In genomic region chr16:8686871-8687535, GRCm38 (mm10) we compare ENCODE assay signal across 9 mouse cellular contexts. TPM values are rescaled to one million over a fixed set of nuclear protein-coding genes. Genes with fewer than 3 reads are reported as not detected.
A peak's percentile ranks its signal among the peaks of the same experiment; 100 is the strongest.
DNase-seq lines count a peak whose midpoint lies in the region; ATAC-seq and TF ChIP-seq lines count a peak whose summit lies in the region.
"Had no signal": no experiment of that assay in that cellular context is flagged by ENCODE, and none has a peak within 500 bp of the region (broad histone marks: within the 10 kb centered on the region; RNA-seq: fewer than 3 reads in every experiment).

No protein-coding gene starts in this region.

- no peak for TF ChIP-seq CTCF in gastrocnemius, adult 2 months (IDR thresholded peaks at IDR 0.05)
- TF ChIP-seq CTCF in MEL (IDR thresholded peaks at IDR 0.05 in 2 of 3, conservative IDR thresholded peaks at IDR 0.05 in 1 of 3; ENCODE audit: control insufficient read depth in 1 of 3, insufficient read depth in 1 of 3, low read depth in 2 of 3, low read length in 3 of 3, poor library complexity in 1 of 3, severe bottlenecking in 1 of 3), result no peak

- peaks cover 7 to 11% of the 10 kb centered on the region in 2 experiments; a peak in 3 of 4 replicates for H3K36me3 ChIP-seq in MEL (ENCODE audit: control insufficient read depth in 1 of 2, insufficient read depth in 2 of 2, low read length in 2 of 2)
- peaks cover 44% of the 10 kb centered on the region for H3K36me3 ChIP-seq in heart, embryonic 14.5 days (ENCODE audit: control insufficient read depth, insufficient read depth, low read length)

- H3K27me3 ChIP-seq in MEL (ENCODE audit: control insufficient read depth in 1 of 2, insufficient read depth in 2 of 2, low read length in 2 of 2), result no peaks in the 10 kb centered on the region
- H3K27me3 ChIP-seq in heart, embryonic 14.5 days (ENCODE audit: control insufficient read depth, insufficient read depth, low read length), result no peaks in the 10 kb centered on the region

- 48% methylated on average over 11 of the region's 11 CpGs for WGBS in heart, embryonic 14.5 days

- TF ChIP-seq EP300 in MEL (IDR thresholded peaks at IDR 0.05; ENCODE audit: low read depth in 1 of 2, low read length in 2 of 2), result peak; percentile 75 to 89

- peaks cover 0 to 16% of the 10 kb centered on the region in 2 experiments; a peak in 2 of 4 replicates for H3K4me1 ChIP-seq in MEL (ENCODE audit: control insufficient read depth in 1 of 2, insufficient read depth in 2 of 2, low read length in 2 of 2)
- H3K4me1 ChIP-seq in heart, embryonic 14.5 days (ENCODE audit: control insufficient read depth in 2 of 2, insufficient read depth in 2 of 2, low read length in 2 of 2), result peaks cover 5 to 9% of the 10 kb centered on the region in 2 experiments; a peak in 3 of 4 replicates

- no peak overlapping the region for H3K4me2 ChIP-seq in heart, embryonic 14.5 days (ENCODE audit: low read length)

- H3K9ac ChIP-seq in MEL (ENCODE audit: control insufficient read depth, low read depth, low read length, poor library complexity, severe bottlenecking), result peak overlapping the region; percentile 38
- peak overlapping the region; percentile 27; the same call in 1 of the 2 replicates for H3K9ac ChIP-seq in heart, embryonic 14.5 days (ENCODE audit: low read length)

- H3K79me2 ChIP-seq in MEL (ENCODE audit: control insufficient read depth, insufficient read depth, low read length, poor library complexity), result no peaks in the 10 kb centered on the region

- H3K4me3 ChIP-seq in gastrocnemius, adult 2 months, result no peak overlapping the region
- H3K4me3 ChIP-seq in MEL (ENCODE audit: control insufficient read depth in 1 of 2, insufficient read depth in 1 of 2, low read depth in 2 of 2, low read length in 2 of 2), result no peak overlapping the region
- no peak overlapping the region for H3K4me3 ChIP-seq in heart, embryonic 14.5 days (ENCODE audit: control insufficient read depth in 1 of 2, insufficient read depth in 1 of 2, low read depth in 1 of 2, low read length in 2 of 2)

- intact Hi-C loops in gastrocnemius, adult 2 months (cut with DNase I), result loop anchor here (1.0 kb wide), 2 partner anchors 82 to 182 kb away; no protein-coding TSS in a partner anchor

- TF ChIP-seq POLR2A in MEL (IDR thresholded peaks at IDR 0.05; ENCODE audit: control insufficient read depth in 1 of 2, insufficient read depth in 1 of 2, low read depth in 1 of 2, low read length in 2 of 2, poor library complexity in 1 of 2), result peak in 1 of 2 experiments; percentile 12; a peak in 1 of 4 replicates

- no peaks in the 10 kb centered on the region for H3K9me3 ChIP-seq in MEL (replicated peaks; ENCODE audit: insufficient read depth, low read length)
- H3K9me3 ChIP-seq in heart, embryonic 14.5 days (ENCODE audit: control insufficient read depth, low read length), result no peaks in the 10 kb centered on the region

- ATAC-seq in heart, embryonic 14.5 days (ENCODE audit: insufficient number of reproducible peaks, insufficient read depth, low FRiP score, low read depth), result peak; percentile 8; the same call in 1 of the 2 replicates
- ATAC-seq in megakaryocyte, adult 5-6 weeks (ENCODE audit: poor library complexity, severe bottlenecking), result peak; percentile 43
- ATAC-seq in activated CD4-positive, CD25-positive, alpha-beta regulatory T cell, adult 4 months, result no peak

- no peak overlapping the region for H3K27ac ChIP-seq in gastrocnemius, adult 2 months
- H3K27ac ChIP-seq in MEL (ENCODE audit: control insufficient read depth, low read depth, low read length), result peak overlapping the region; percentile 51
- H3K27ac ChIP-seq in heart, embryonic 14.5 days (replicated peaks in 1 of 2; ENCODE audit: control insufficient read depth in 1 of 2, insufficient read depth in 1 of 2, low read depth in 2 of 2, low read length in 2 of 2), result no peak overlapping the region

- TF ChIP-seq RAD21 in MEL (IDR thresholded peaks at IDR 0.05; ENCODE audit: low read depth, low read length), result no peak

- DNase-seq in gastrocnemius, adult 2 months, result peak; percentile 46
- DNase-seq in gastrocnemius, postnatal 10 days, result no peak
- peak; percentile 74 for DNase-seq in MEL (ENCODE audit: low read depth, low spot score)
- DNase-seq in right cerebral cortex, postnatal 4 days, result no peak
- DNase-seq in embryo, embryonic 11 days, result no peak

TF ChIP-seq in MEL, 35 proteins besides CTCF, POLR2A, EP300 and RAD21 (continues in another document):
- TF ChIP-seq E2F4 (IDR thresholded peaks at IDR 0.05; ENCODE audit: borderline replicate concordance, low read depth, low read length) (no peak), GABPA (IDR thresholded peaks at IDR 0.05; ENCODE audit: low read depth, low read length) (no peak), NRF1 (IDR thresholded peaks at IDR 0.05; ENCODE audit: insufficient read depth, low read depth, low read length, poor library complexity, severe bottlenecking) (no peak), TCF12 (IDR thresholded peaks at IDR 0.05; ENCODE audit: low read depth, low read length) (peak; percentile 91), SIN3A (IDR thresholded peaks at IDR 0.05; ENCODE audit: low read length) (peak; percentile 58), GATA1 (IDR thresholded peaks at IDR 0.05; ENCODE audit: low read depth, low read length) (peak; percentile 84), USF1 (IDR thresholded peaks at IDR 0.05; ENCODE audit: low read depth, low read length) (no peak), SMC3 (IDR thresholded peaks at IDR 0.05; ENCODE audit: low read depth, low read length) (no peak), JUND (IDR thresholded peaks at IDR 0.05; ENCODE audit: low read depth, low read length) (no peak), MXI1 (IDR thresholded peaks at IDR 0.05; ENCODE audit: low read depth, low read length) (peak; percentile 30; the same call in 1 of the 2 replicates), ZC3H11A (IDR thresholded peaks at IDR 0.05; ENCODE audit: low read depth, low read length) (no peak), POLR2AphosphoS5 (IDR thresholded peaks at IDR 0.05; ENCODE audit: borderline replicate concordance, low read depth, low read length) (no peak), ZNF384 (IDR thresholded peaks at IDR 0.05; ENCODE audit: low read depth, low read length) (no peak), ETS1 (IDR thresholded peaks at IDR 0.05; ENCODE audit: low read depth, low read length) (peak; percentile 53; the same call in 1 of the 2 replicates), MAZ (IDR thresholded peaks at IDR 0.05; ENCODE audit: low read depth, low read length) (peak; percentile 33; the same call in 1 of the 2 replicates), MEF2A (IDR thresholded peaks at IDR 0.05; ENCODE audit: extremely low read depth, insufficient replicate concordance, low read depth, low read length, poor library complexity, severe bottlenecking) (no peak), MAFK (IDR thresholded peaks at IDR 0.05; ENCODE audit: borderline replicate concordance, low read depth, low read length) (no peak), HCFC1 (IDR thresholded peaks at IDR 0.05; ENCODE audit: low read depth, low read length) (no peak), MAX (IDR thresholded peaks at IDR 0.05; ENCODE audit: low read length) (no peak), ZKSCAN1 (IDR thresholded peaks at IDR 0.05; ENCODE audit: low read depth, low read length) (no peak), NELFE (IDR thresholded peaks at IDR 0.05; ENCODE audit: low read depth, low read length) (no peak), MYC (IDR thresholded peaks at IDR 0.05; ENCODE audit: low read depth, low read length) (no peak)

RNA-seq across cellular contexts. Expression of gene Gm5767, which starts 6.4 kb away (rescaled TPM):
- total RNA-seq in gastrocnemius, adult 2 months (2021), result not detected
- total RNA-seq in gastrocnemius, postnatal 10 days (2021), result not detected
- not detected in 2 replicates for total RNA-seq in MEL (2012; rRNA removed)
- not detected for polyA plus RNA-seq in MEL (2012; ENCODE audit: insufficient read depth in 1 of 2, insufficient read length in 2 of 2, low read depth in 1 of 2, low replicate concordance in 2 of 2, missing spikeins in 1 of 2)
- polyA plus RNA-seq in heart, embryonic 14.5 days (2014; fragmentation: Nextera tagmentation; extraction: Ambion mirVana), result not detected in 2 replicates
- total RNA-seq in megakaryocyte, adult 5-6 weeks (2015), result not detected in 2 replicates
- total RNA-seq in megakaryocyte, adult 5-6 weeks (2017), result not detected in 2 replicates
- polyA plus RNA-seq in activated CD4-positive, CD25-positive, alpha-beta regulatory T cell, adult 4 months (2017; shearing (Covaris generic)), result not detected
- polyA plus RNA-seq: neural tube, embryonic 14.5 days had no signal

RNA-seq across cellular contexts. Expression of gene Carhsp1, which starts 15.0 kb away (rescaled TPM):
- total RNA-seq in gastrocnemius, adult 2 months (2021), result 1 to 10 TPM; 5.8 to 8.7 TPM
- 10 to 100 TPM; 22.3 to 25.9 TPM for total RNA-seq in gastrocnemius, postnatal 10 days (2021)
- total RNA-seq in MEL (2012; rRNA removed), result 19.5 and 21.4 TPM in 2 replicates
- polyA plus RNA-seq in MEL (2012; ENCODE audit: insufficient read depth in 1 of 2, insufficient read length in 2 of 2, low read depth in 1 of 2, low replicate concordance in 2 of 2, missing spikeins in 1 of 2), result 10 to 100 TPM in 1 of 2 experiments, not detected in 1; 28.0 TPM
- polyA plus RNA-seq in heart, embryonic 14.5 days (2014; fragmentation: Nextera tagmentation; extraction: Ambion mirVana), result 26.0 and 31.3 TPM in 2 replicates
- total RNA-seq in megakaryocyte, adult 5-6 weeks (2015), result 18.1 and 21.9 TPM in 2 replicates
- total RNA-seq in megakaryocyte, adult 5-6 weeks (2017), result 27.1 and 29.6 TPM in 2 replicates
- 10 to 100 TPM; 25.6 to 32.1 TPM for polyA plus RNA-seq in activated CD4-positive, CD25-positive, alpha-beta regulatory T cell, adult 4 months (2017; shearing (Covaris generic))

RNA-seq across cellular contexts. Expression of gene Tmem186, which starts 49.5 kb away (rescaled TPM):
- 10 to 100 TPM; 12.4 to 12.9 TPM for total RNA-seq in gastrocnemius, adult 2 months (2021)
- 1 to 10 TPM; 8.6 to 9.2 TPM for total RNA-seq in gastrocnemius, postnatal 10 days (2021)
- total RNA-seq in MEL (2012; rRNA removed), result 18.4 and 22.5 TPM in 2 replicates
- polyA plus RNA-seq in MEL (2012; ENCODE audit: insufficient read depth in 1 of 2, insufficient read length in 2 of 2, low read depth in 1 of 2, low replicate concordance in 2 of 2, missing spikeins in 1 of 2), result 10 to 100 TPM; 18.9 to 99.9 TPM
- polyA plus RNA-seq in heart, embryonic 14.5 days (2014; fragmentation: Nextera tagmentation; extraction: Ambion mirVana), result 12.9 and 13.8 TPM in 2 replicates
- 4.2 and 4.7 TPM in 2 replicates for total RNA-seq in megakaryocyte, adult 5-6 weeks (2015)
- 6.6 and 8.0 TPM in 2 replicates for total RNA-seq in megakaryocyte, adult 5-6 weeks (2017)
- polyA plus RNA-seq in activated CD4-positive, CD25-positive, alpha-beta regulatory T cell, adult 4 months (2017; shearing (Covaris generic)), result 10 to 100 TPM; 12.0 to 12.2 TPM

RNA-seq across cellular contexts. Expression of gene Pmm2, which starts 49.5 kb away (rescaled TPM):
- total RNA-seq in gastrocnemius, adult 2 months (2021), result 10 to 100 TPM; 14.9 to 24.0 TPM
- total RNA-seq in gastrocnemius, postnatal 10 days (2021), result 10 to 100 TPM; 29.1 to 30.7 TPM
- total RNA-seq in MEL (2012; rRNA removed), result 44.5 and 53.4 TPM in 2 replicates
- polyA plus RNA-seq in MEL (2012; ENCODE audit: insufficient read depth in 1 of 2, insufficient read length in 2 of 2, low read depth in 1 of 2, low replicate concordance in 2 of 2, missing spikeins in 1 of 2), result 10 to 100 TPM in 1 of 2 experiments, not detected in 1; 96.0 TPM
- 38.2 and 38.7 TPM in 2 replicates for polyA plus RNA-seq in heart, embryonic 14.5 days (2014; fragmentation: Nextera tagmentation; extraction: Ambion mirVana)
- 44.8 and 52.5 TPM in 2 replicates for total RNA-seq in megakaryocyte, adult 5-6 weeks (2015)
- 55.3 and 62.6 TPM in 2 replicates for total RNA-seq in megakaryocyte, adult 5-6 weeks (2017)
- polyA plus RNA-seq in activated CD4-positive, CD25-positive, alpha-beta regulatory T cell, adult 4 months (2017; shearing (Covaris generic)), result 100 to 1,000 TPM in 1 of 2 experiments, 10 to 100 TPM in 1; 95.0 to 108 TPM

Comparison
In these comparisons a context has a peak if more than half of its experiments do, and no peak if none do; other contexts are left out.
1. DNase-seq: peak in gastrocnemius, adult 2 months (single experiment) and MEL (single experiment); none in gastrocnemius, postnatal 10 days (single experiment), right cerebral cortex, postnatal 4 days (single experiment) and embryo, embryonic 11 days (single experiment).